Mouse (Mus musculus): ENCODE measurements around the gene 1110051M20Rik.

- TF ChIP-seq CTCF (IDR thresholded peaks at IDR 0.05; ENCODE audit: low read depth, low read length) (no peak), POLR2A (IDR thresholded peaks at IDR 0.05; ENCODE audit: insufficient read depth, low read length) (no peak)
These were observed 45.3 kb downstream of the 1110051M20Rik start for GRCm38 (mm10) chr2:91399168-91399567.
